Mouse (Mus musculus): ENCODE data around the gene 2310034G01Rik. TPM values are rescaled to one million over a fixed set of nuclear protein-coding genes. Genes with fewer than 3 reads are reported as not detected.

2310034G01Rik gene
- total and polyA plus RNA-seq, 2 experiments from 2014 or later: 2.0 to 3.8 TPM

- ATAC-seq (ENCODE audit: low FRiP score): no peak
Measured at GRCm38 (mm10) chr19:46300294-46301045, 49.6 kb downstream of the 2310034G01Rik start.

More at GRCm38 (mm10) chr19:46300294-46301045, 49.6 kb downstream of the 2310034G01Rik start:
- Histone ChIP-seq H3K36me3 (ENCODE audit: insufficient read depth, low read length) (no peaks in the 10 kb centered on the region), H3K4me2 (ENCODE audit: low read depth, low read length, poor library complexity, severe bottlenecking) (no peak overlapping the region), H3K9ac (replicated peaks; ENCODE audit: low read length, poor library complexity, severe bottlenecking) (no peak overlapping the region), H3K4me3 (ENCODE audit: low read depth, low read length) (no peak overlapping the region), H3K9me3 (ENCODE audit: low read length) (no peaks in the 10 kb centered on the region), H3K27me3 (ENCODE audit: insufficient read depth, low read length) (0 out of 2 replicates have a peak, but pooled peaks cover 8% of the 10 kb centered on the region), H3K4me1 (ENCODE audit: insufficient read depth, low read length) (no peaks in the 10 kb centered on the region), H3K27ac (ENCODE audit: low read depth, low read length) (no peak overlapping the region)
- TF ChIP-seq CTCF (IDR thresholded peaks at IDR 0.05): no peak
- no peak for DNase-seq (ENCODE audit: low spot score)
- 38% methylated on average over 8 of the region's 8 CpGs for WGBS

MicroRNAs encoded within 50 kb of the gene (microRNA counts, 519-probe panel; counts per million panel counts)
- microRNA mmu-miR-146b: 528 counts per million, percentile 58 among the panel's probes with 10 or more counts

Small RNAs within 50 kb of the gene (microRNA-seq; reads per million reads assigned to microRNA genes)
- 6.0 reads per million, percentile 12 among the genes with 10 or more reads in this experiment for gene Mir146b (ENCODE audit: borderline number of aligned reads)

Other genes starting within 250 kb of the 2310034G01Rik start
- gene Elovl3, start 218.4 kb downstream of the 2310034G01Rik start, total RNA-seq (2014; rRNA removed): 0.05 TPM in 1 of 2 replicates, not detected in the other
- gene Elovl3, start 218.4 kb downstream of the 2310034G01Rik start, polyA plus RNA-seq (2015; fragmentation: Nextera tagmentation; extraction: Ambion mirVana): 0.21 and 0.32 TPM in 2 replicates
- gene Pitx3, start 202.0 kb downstream of the 2310034G01Rik start, total RNA-seq (2014; rRNA removed): 1.9 and 3.1 TPM in 2 replicates
- gene Pitx3, start 202.0 kb downstream of the 2310034G01Rik start, polyA plus RNA-seq (2015; fragmentation: Nextera tagmentation; extraction: Ambion mirVana): 2.5 and 2.7 TPM in 2 replicates
- gene Gbf1, start 197.8 kb downstream of the 2310034G01Rik start, total RNA-seq (2014; rRNA removed): 59.8 and 60.9 TPM in 2 replicates
- gene Gbf1, start 197.8 kb downstream of the 2310034G01Rik start, polyA plus RNA-seq (2015; fragmentation: Nextera tagmentation; extraction: Ambion mirVana): 42.8 and 51.6 TPM in 2 replicates
- 3.1 and 4.5 TPM in 2 replicates for gene Nfkb2, start 46.0 kb downstream of the 2310034G01Rik start, total RNA-seq (2014; rRNA removed)
- 2.3 and 2.4 TPM in 2 replicates for gene Nfkb2, start 46.0 kb downstream of the 2310034G01Rik start, polyA plus RNA-seq (2015; fragmentation: Nextera tagmentation; extraction: Ambion mirVana)
- gene Psd, start 23.1 kb downstream of the 2310034G01Rik start, total RNA-seq (2014; rRNA removed): 471 and 481 TPM in 2 replicates
- 179 and 185 TPM in 2 replicates for gene Psd, start 23.1 kb downstream of the 2310034G01Rik start, polyA plus RNA-seq (2015; fragmentation: Nextera tagmentation; extraction: Ambion mirVana)
- 48.3 and 57.8 TPM in 2 replicates for gene Fbxl15, start 22.1 kb downstream of the 2310034G01Rik start, total RNA-seq (2014; rRNA removed)
- 55.2 and 56.8 TPM in 2 replicates for gene Fbxl15, start 22.1 kb downstream of the 2310034G01Rik start, polyA plus RNA-seq (2015; fragmentation: Nextera tagmentation; extraction: Ambion mirVana)
- 157 and 177 TPM in 2 replicates for gene Cuedc2, start 11.6 kb downstream of the 2310034G01Rik start, total RNA-seq (2014; rRNA removed)
- 314 and 337 TPM in 2 replicates for gene Cuedc2, start 11.6 kb downstream of the 2310034G01Rik start, polyA plus RNA-seq (2015; fragmentation: Nextera tagmentation; extraction: Ambion mirVana)
- 7.2 and 19.2 TPM in 2 replicates for gene Mfsd13a, start 9.2 kb downstream of the 2310034G01Rik start, total RNA-seq (2014; rRNA removed)
- gene Mfsd13a, start 9.2 kb downstream of the 2310034G01Rik start, polyA plus RNA-seq (2015; fragmentation: Nextera tagmentation; extraction: Ambion mirVana): 10.6 and 11.4 TPM in 2 replicates
- gene Actr1a, start 45.4 kb upstream of the 2310034G01Rik start, total RNA-seq (2014; rRNA removed): 356 and 359 TPM in 2 replicates
- 327 and 343 TPM in 2 replicates for gene Actr1a, start 45.4 kb upstream of the 2310034G01Rik start, polyA plus RNA-seq (2015; fragmentation: Nextera tagmentation; extraction: Ambion mirVana)
- 11.5 and 14.4 TPM in 2 replicates for gene Sufu, start 46.6 kb upstream of the 2310034G01Rik start, total RNA-seq (2014; rRNA removed)
- gene Sufu, start 46.6 kb upstream of the 2310034G01Rik start, polyA plus RNA-seq (2015; fragmentation: Nextera tagmentation; extraction: Ambion mirVana): 13.2 and 14.5 TPM in 2 replicates
- gene Trim8, start 151.4 kb upstream of the 2310034G01Rik start, total RNA-seq (2014; rRNA removed): 96.6 and 103 TPM in 2 replicates
- gene Trim8, start 151.4 kb upstream of the 2310034G01Rik start, polyA plus RNA-seq (2015; fragmentation: Nextera tagmentation; extraction: Ambion mirVana): 27.8 and 30.4 TPM in 2 replicates
- 94.5 and 109 TPM in 2 replicates for gene Arl3, start 222.9 kb upstream of the 2310034G01Rik start, total RNA-seq (2014; rRNA removed)
- 192 and 194 TPM in 2 replicates for gene Arl3, start 222.9 kb upstream of the 2310034G01Rik start, polyA plus RNA-seq (2015; fragmentation: Nextera tagmentation; extraction: Ambion mirVana)
- 5.9 and 6.0 TPM in 2 replicates for gene Sfxn2, start 223.1 kb upstream of the 2310034G01Rik start, total RNA-seq (2014; rRNA removed)
- gene Sfxn2, start 223.1 kb upstream of the 2310034G01Rik start, polyA plus RNA-seq (2015; fragmentation: Nextera tagmentation; extraction: Ambion mirVana): 9.5 and 9.8 TPM in 2 replicates
- gene Wbp1l, start 248.8 kb upstream of the 2310034G01Rik start, total RNA-seq (2014; rRNA removed): 44.2 and 44.8 TPM in 2 replicates
- gene Wbp1l, start 248.8 kb upstream of the 2310034G01Rik start, polyA plus RNA-seq (2015; fragmentation: Nextera tagmentation; extraction: Ambion mirVana): 27.1 and 27.8 TPM in 2 replicates

Measured in midbrain, postnatal 0 days (tissue).